Mouse (Mus musculus) cerebellum, adult 2 months (tissue): ENCODE measurements around the gene Fut8. TPM values are rescaled to one million over a fixed set of nuclear protein-coding genes. Genes with fewer than 3 reads are reported as not detected.
"Not testable (repeated sequence)": the region's sequence is repeated elsewhere in the genome, so short reads cannot be mapped to it uniquely, and the experiment has no call there.

ENCODE experiments used
- DNase-seq, 2 experiments: peaks; one replicate each; pipeline ENCODE4 v3.0.0; 2021
- H3K27ac ChIP-seq: fragments of 200-500 bp; 2 replicates; pipeline ENCODE4 v1.5.1; 2012; ENCODE audit warnings: low read length, control low read depth, inconsistent platforms; ENCODE audit not compliant: insufficient read depth
- H3K27me3 ChIP-seq: fragments of 200-500 bp; 2 replicates; pipeline ENCODE4 v1.6.1; 2012; ENCODE audit warnings: inconsistent platforms, mild to moderate bottlenecking, low read length, moderate library complexity; ENCODE audit not compliant: control insufficient read depth, insufficient read depth
- H3K4me1 ChIP-seq: fragments of 200-500 bp; 2 replicates; pipeline ENCODE4 v1.6.1; 2011; ENCODE audit warnings: low read length; ENCODE audit not compliant: control insufficient read depth, insufficient read depth
- H3K4me3 ChIP-seq: fragments of 200-500 bp; replicated peaks from 2 replicates; pipeline ENCODE3; 2011; ENCODE audit warnings: mild to moderate bottlenecking, low read depth, low read length, control low read depth; ENCODE audit not compliant: insufficient read depth
- CTCF ChIP-seq: fragments of 200-500 bp; IDR thresholded peaks from 2 replicates; pipeline ENCODE4 v1.5.1; 2011; ENCODE audit warnings: low read depth, mild to moderate bottlenecking, control low read depth, low read length, moderate library complexity, borderline replicate concordance; ENCODE audit not compliant: insufficient read depth
- POLR2A ChIP-seq: fragments of 200-500 bp; IDR thresholded peaks from 2 replicates; pipeline ENCODE4 v1.6.1; 2011; ENCODE audit warnings: low read length, control low read depth, borderline replicate concordance; ENCODE audit not compliant: insufficient read depth
- WGBS: fragments of 180-500 bp; shearing (Covaris S2); methylation state at CpG from one replicate; pipeline ENCODE4 v1.1.7; 2018; 5-methylcytosine and 5-hydroxymethylcytosine counted together
- polyA plus RNA-seq: library from polyadenylated mRNA; depleted of rRNA; stranded (reverse); fragments of >200 nt; gene quantifications from 2 replicates; pipeline ENCODE4 v1.2.3, GENCODE M21; 2012

The Fut8 gene
- polyA plus RNA-seq, 1 experiment = 47.4 TPM

DNA sequence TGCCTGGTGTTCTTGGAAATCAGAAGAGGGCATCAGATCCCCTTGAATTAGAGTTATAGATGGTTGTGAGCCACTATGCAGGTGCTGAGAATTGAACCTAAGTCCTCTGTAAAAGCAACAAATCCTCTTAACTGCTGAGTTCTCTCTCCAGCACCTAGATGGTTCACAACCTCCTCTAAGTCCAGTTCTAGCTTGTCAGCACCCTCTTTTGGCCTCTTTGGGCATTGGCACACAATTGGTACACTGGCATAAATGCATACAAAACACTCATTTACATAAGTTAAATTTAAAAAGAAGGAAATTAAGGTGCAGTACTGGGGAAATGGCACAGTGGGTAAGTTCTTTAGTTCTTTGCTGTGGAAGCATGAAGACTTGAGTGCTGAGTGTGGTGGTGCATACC is 24.7 kb downstream of the Fut8 start:
- no peaks in the 10 kb centered on the region for H3K27me3 ChIP-seq
- TF ChIP-seq POLR2A (no peak), CTCF (no peak)
- DNase-seq = no peak

DNA sequence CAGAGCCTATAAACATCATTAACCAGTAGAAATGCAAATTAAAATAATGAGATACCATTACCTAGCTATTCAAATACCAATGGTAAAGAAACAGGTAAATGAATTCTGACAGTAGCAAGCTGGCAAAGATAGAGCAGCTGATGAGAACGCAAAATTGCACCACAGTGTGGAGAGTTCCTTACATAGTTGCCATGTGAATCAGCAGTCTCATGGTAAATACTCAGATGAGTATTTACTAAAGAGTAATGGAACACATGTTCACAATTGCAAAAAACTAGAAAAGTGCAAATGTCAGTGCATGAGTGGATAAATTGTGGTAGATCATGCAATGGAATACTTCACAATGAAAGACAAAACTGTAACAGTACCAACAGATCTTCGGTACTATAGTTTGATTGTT is 25.9 kb downstream of the Fut8 start:
- TF ChIP-seq POLR2A = no peak
- TF ChIP-seq CTCF = no peak
- H3K27me3 ChIP-seq = no peaks in the 10 kb centered on the region
- H3K4me3 ChIP-seq = no peak overlapping the region
- H3K4me1 ChIP-seq = peaks cover 5% of the 10 kb centered on the region; the same call in 1 of the 2 replicates
- 48% methylated on average over 2 of the region's 2 CpGs for WGBS
- no peak for DNase-seq
- H3K27ac ChIP-seq = no peak overlapping the region

More for the DNA sequence above, 24.7 kb downstream of the Fut8 start:
- peaks cover 5% of the 10 kb centered on the region; the same call in 1 of the 2 replicates for H3K4me1 ChIP-seq
- H3K27ac ChIP-seq = no peak overlapping the region
- H3K4me3 ChIP-seq = no peak overlapping the region

DNA sequence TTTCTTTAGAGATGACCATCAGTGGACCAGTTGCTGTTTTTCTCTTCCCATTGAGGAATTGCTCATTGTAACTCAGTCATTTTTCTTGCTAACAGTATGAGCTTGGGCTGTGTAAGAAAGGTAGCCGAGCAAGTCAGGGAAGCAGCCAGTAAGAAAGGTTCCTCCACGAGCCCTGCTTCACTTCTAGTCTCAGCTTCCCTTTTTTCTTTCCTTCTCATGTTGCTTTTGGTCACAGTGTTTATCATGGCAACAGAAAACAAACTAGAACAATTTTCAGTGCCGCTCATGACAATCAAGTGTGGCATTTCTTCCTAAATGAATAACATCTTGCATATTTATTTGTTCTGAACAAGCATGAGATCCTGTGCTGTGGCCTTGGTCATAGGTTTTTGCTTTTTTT is 32.8 kb downstream of the Fut8 start:
- WGBS = 72% methylated on average over 3 of the region's 3 CpGs
- Histone ChIP-seq H3K4me1 (peaks cover 6% of the 10 kb centered on the region), H3K27ac (no peak overlapping the region), H3K27me3 (no peaks in the 10 kb centered on the region), H3K4me3 (no peak overlapping the region)
- DNase-seq = no peak
- TF ChIP-seq POLR2A = no peak
- TF ChIP-seq CTCF = no peak

DNA sequence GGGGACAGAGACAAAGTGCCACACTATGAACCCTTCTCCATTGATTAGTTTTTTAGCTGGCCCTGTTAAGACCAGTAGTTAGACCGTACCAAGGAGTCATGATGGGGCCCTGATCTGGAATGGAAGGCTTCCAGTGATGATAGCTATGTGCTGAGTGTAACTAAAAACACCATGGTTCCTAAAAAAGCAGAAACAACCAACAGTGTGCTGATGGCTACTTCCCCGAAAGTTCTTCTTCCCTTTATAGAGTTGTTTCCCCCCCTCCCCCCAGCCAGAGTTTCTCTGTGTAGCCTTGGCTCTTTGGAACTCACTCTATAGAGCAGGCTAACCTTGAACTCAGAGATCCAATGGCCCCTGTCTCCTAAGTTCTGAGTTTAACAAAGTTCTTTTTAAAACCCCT is 50.6 kb downstream of the Fut8 start:
- DNase-seq = no peak
- no peak overlapping the region for H3K27ac ChIP-seq
- H3K4me3 ChIP-seq = no peak overlapping the region
- no peak for TF ChIP-seq CTCF
- TF ChIP-seq POLR2A = no peak
- no peaks in the 10 kb centered on the region for H3K27me3 ChIP-seq
- peaks cover 6% of the 10 kb centered on the region; the same call in 1 of the 2 replicates for H3K4me1 ChIP-seq
- WGBS = 97% methylated on average over 2 of the region's 2 CpGs

DNA sequence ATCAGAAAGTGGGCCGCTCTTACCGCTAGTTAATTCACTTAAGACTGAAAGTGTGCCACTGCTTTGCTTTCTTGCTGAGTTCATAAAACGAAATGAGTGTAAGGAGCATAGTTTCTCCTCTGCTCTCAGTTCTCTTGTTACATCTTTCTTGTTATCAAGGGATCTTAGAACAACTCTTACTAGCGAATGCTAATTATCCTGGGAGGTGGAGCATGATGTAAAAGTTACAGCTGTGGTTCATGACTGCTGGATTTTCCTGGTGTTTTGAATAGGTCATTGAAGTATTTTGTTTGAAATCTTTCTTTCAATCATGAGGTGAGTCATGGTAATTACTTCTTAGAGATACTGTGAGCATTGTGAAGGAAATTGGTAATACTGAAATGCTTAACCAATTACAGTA is 53.1 kb downstream of the Fut8 start:
- 80% methylated on average over 4 of the region's 4 CpGs for WGBS
- H3K4me1 ChIP-seq = peaks cover 8% of the 10 kb centered on the region
- H3K4me3 ChIP-seq = no peak overlapping the region
- DNase-seq = no peak
- H3K27ac ChIP-seq = no peak overlapping the region
- no peaks in the 10 kb centered on the region for H3K27me3 ChIP-seq
- TF ChIP-seq POLR2A (no peak), CTCF (no peak)

DNA sequence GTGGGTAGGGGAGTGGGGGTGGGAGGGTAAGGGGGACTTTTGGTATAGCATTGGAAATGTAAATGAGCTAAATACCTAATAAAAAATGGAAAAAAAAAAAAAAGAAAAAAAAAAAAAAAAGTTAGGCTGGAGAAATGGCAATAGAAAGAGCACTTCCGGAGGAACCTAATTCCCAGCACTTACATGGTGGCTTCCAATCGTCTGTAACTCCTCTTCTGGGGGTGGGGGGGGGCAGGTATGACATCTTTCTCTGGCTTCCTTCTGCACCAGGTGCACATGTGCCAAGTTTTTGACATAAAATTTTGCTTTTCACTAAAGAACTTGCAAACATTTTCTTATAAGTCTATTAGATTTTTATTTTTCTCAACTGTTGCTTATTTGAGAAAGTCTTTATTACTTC is 53.9 kb downstream of the Fut8 start:
- not testable (repeated sequence) for DNase-seq, H3K27me3 ChIP-seq, H3K4me3 ChIP-seq, H3K4me1 ChIP-seq, H3K27ac ChIP-seq
- WGBS = 35% methylated on average over 2 of the region's 2 CpGs

DNA sequence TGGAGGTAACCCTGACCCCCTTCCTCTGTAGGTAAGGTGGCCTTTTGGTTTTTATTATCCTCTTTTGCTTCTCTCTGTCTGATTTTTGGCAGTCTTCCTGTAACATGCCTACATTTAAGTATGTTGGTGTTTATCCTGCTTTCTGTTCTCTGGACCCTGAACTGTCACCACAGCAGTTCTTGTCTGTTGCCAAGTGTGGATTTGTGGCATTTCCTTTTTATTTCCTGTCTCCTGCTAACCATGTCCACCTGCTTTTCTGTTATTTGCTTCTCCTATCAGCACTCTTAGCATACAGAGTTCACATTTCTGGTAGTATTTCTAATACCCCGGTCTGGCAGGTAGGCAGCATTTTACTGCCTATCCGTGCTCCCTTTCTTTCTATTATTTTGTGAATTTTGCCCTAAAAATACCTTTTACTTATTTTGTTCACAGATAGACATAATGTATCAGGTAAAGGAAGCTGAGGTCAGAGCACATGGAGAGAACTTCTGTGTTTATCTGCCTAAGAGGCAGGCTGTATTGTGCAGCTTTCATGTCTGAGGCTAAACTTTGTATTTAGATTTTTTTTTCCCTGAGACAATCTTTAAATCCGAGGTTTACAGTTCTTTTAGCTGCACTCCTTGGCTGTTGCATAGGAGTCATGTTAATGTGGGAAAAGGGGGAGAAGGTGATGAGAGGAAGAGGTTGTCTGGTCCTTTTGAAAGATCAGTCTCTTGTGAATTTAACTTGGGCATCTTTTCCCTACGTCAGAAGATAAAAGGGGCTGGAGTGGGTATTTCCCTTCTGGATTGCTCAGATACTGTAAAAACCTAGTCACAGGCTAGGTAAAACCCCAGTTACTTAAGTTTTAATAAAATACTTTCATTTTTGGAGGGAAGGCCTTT is 54.7 kb downstream of the Fut8 start:
- H3K4me3 ChIP-seq = no peak overlapping the region
- H3K4me1 ChIP-seq = peaks cover 11% of the 10 kb centered on the region
- peak overlapping the region; percentile 2; the same call in 1 of the 2 replicates for H3K27ac ChIP-seq
- TF ChIP-seq CTCF (no peak), POLR2A (no peak)
- peak in 1 of 2 experiments; percentile 74 for DNase-seq
- 17% methylated on average over 4 of the region's 4 CpGs for WGBS
- H3K27me3 ChIP-seq = no peaks in the 10 kb centered on the region

DNA sequence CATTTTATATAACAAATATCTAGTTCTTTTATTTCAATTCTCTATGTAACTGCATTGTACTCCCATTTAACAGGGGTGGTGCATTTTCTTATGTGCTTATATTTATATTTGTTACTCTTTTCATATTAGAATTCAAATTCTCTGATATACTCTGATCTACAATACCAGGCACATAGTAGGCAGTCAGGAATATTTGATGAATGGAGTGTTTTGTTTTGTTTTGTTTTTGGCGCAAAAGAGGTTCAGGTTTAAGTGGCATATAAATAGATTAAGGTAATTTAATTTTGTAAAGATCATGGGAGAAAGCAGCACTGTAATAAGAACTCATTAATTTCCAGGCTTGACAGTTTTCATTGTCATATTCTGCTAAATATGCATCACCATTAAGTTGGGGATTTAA is 58.2 kb downstream of the Fut8 start:
- H3K4me3 ChIP-seq = no peak overlapping the region
- peaks cover 11% of the 10 kb centered on the region for H3K4me1 ChIP-seq
- TF ChIP-seq POLR2A = no peak
- no peak for TF ChIP-seq CTCF
- no peak for DNase-seq
- no peak overlapping the region for H3K27ac ChIP-seq
- 89% methylated on average over 1 of the region's 1 CpGs for WGBS
- no peaks in the 10 kb centered on the region for H3K27me3 ChIP-seq
